Mouse (Mus musculus) CH12.LX (cell line): Measurements from ENCODE around the gene Cwc25. TPM values are rescaled to one million over a fixed set of nuclear protein-coding genes. Genes with fewer than 3 reads are reported as not detected.

Experiments
- DNase-seq: peaks from one replicate; pipeline ENCODE4 v3.0.0-alpha.2; 2013; ENCODE audit errors: extremely low read depth
- H3K27ac ChIP-seq: 2 replicates; pipeline ENCODE4 v1.5.1; 2012; ENCODE audit warnings: low read depth, mild to moderate bottlenecking, control low read depth, moderate library complexity; ENCODE audit not compliant: insufficient read depth
- H3K27me3 ChIP-seq: replicated peaks from 2 replicates; pipeline ENCODE3; 2012; ENCODE audit warnings: inconsistent platforms
- H3K36me3 ChIP-seq, 2 experiments: replicated peaks in 1 of 2; 2 replicates each; pipeline versions ENCODE3 to v1.6.1; 2012; ENCODE audit warnings: inconsistent platforms in 1 of 2, low read length in 1 of 2, mild to moderate bottlenecking in 1 of 2, mixed read lengths in 1 of 2, moderate library complexity in 1 of 2; ENCODE audit not compliant: control insufficient read depth in 1 of 2, insufficient read depth in 1 of 2
- H3K4me1 ChIP-seq, 2 experiments: 2 replicates each; pipeline ENCODE4 v1.6.1; 2012; ENCODE audit warnings: inconsistent platforms in 1 of 2, moderate library complexity in 1 of 2; ENCODE audit not compliant: insufficient read depth in 2 of 2, control insufficient read depth in 1 of 2
- H3K4me2 ChIP-seq: 2 replicates; pipeline ENCODE4 v1.6.1; 2012; ENCODE audit warnings: low read depth, mild to moderate bottlenecking, control low read depth; ENCODE audit not compliant: poor library complexity, insufficient read depth, severe bottlenecking
- H3K4me3 ChIP-seq, 3 experiments: fragments of 150-350 bp in 1 of 3; sonication (generic) in 1 of 3; replicated peaks in 1 of 3; 2 replicates each; pipeline versions ENCODE3 to v1.5.1; 2011 to 2012; ENCODE audit warnings: low read depth in 2 of 3, low read length in 2 of 3, mild to moderate bottlenecking in 2 of 3, moderate library complexity in 2 of 3, control low read depth in 1 of 3, improper control_type of control experiment in 1 of 3, inconsistent platforms in 1 of 3, mixed read lengths in 1 of 3; ENCODE audit not compliant: poor library complexity in 1 of 3
- H3K79me2 ChIP-seq: replicated peaks from 2 replicates; pipeline ENCODE4 v1.6.1; 2012; ENCODE audit warnings: mild to moderate bottlenecking, moderate library complexity; ENCODE audit not compliant: control insufficient read depth, poor library complexity, insufficient read depth, severe bottlenecking; ENCODE audit errors: extremely low read depth
- H3K9ac ChIP-seq: 2 replicates; pipeline ENCODE4 v1.6.1; 2012; ENCODE audit warnings: low read depth, mild to moderate bottlenecking, control low read depth, moderate library complexity; ENCODE audit not compliant: insufficient read depth
- H3K9me3 ChIP-seq: replicated peaks from 2 replicates; pipeline ENCODE3; 2012; ENCODE audit warnings: low read length, inconsistent platforms, mixed read lengths
- BHLHE40 ChIP-seq: IDR thresholded peaks from 2 replicates; pipeline ENCODE4 v1.6.1; 2011; ENCODE audit warnings: mild to moderate bottlenecking, low read depth, low read length, improper control_type of control experiment
- CHD1 ChIP-seq: IDR thresholded peaks from 2 replicates; pipeline ENCODE4 v1.6.1; 2012; ENCODE audit warnings: low read depth, low read length, improper control_type of control experiment, inconsistent platforms
- CHD2 ChIP-seq: IDR thresholded peaks from 2 replicates; pipeline ENCODE4 v1.6.1; 2011; ENCODE audit warnings: low read length, improper control_type of control experiment
- E2F4 ChIP-seq: IDR thresholded peaks from 2 replicates; pipeline ENCODE4 v1.6.1; 2011; ENCODE audit warnings: low read depth, low read length, improper control_type of control experiment; ENCODE audit not compliant: insufficient replicate concordance
- EP300 ChIP-seq: IDR thresholded peaks from 2 replicates; pipeline ENCODE4 v1.6.1; 2011; ENCODE audit warnings: low read length, improper control_type of control experiment
- JUND ChIP-seq: conservative IDR thresholded peaks from 2 replicates; pipeline ENCODE4 v1.6.1; 2011; ENCODE audit warnings: low read depth, low read length, improper control_type of control experiment
- KAT2A ChIP-seq: IDR thresholded peaks from 2 replicates; pipeline ENCODE4 v1.6.1; 2012; ENCODE audit warnings: low read length, improper control_type of control experiment, inconsistent platforms; ENCODE audit not compliant: insufficient replicate concordance
- MAFK ChIP-seq: IDR thresholded peaks from 2 replicates; pipeline ENCODE4 v1.6.1; 2011; ENCODE audit warnings: low read length, improper control_type of control experiment; ENCODE audit not compliant: insufficient replicate concordance
- MAX ChIP-seq: IDR thresholded peaks from 2 replicates; pipeline ENCODE4 v1.6.1; 2011; ENCODE audit warnings: low read length, improper control_type of control experiment
- MXI1 ChIP-seq: IDR thresholded peaks from 2 replicates; pipeline ENCODE4 v1.6.1; 2011; ENCODE audit warnings: mild to moderate bottlenecking, low read depth, low read length, improper control_type of control experiment
- MYC ChIP-seq: IDR thresholded peaks from 2 replicates; pipeline ENCODE4 v1.6.1; 2011; ENCODE audit warnings: low read depth, mild to moderate bottlenecking, improper control_type of control experiment, low read length
- NELFE ChIP-seq: IDR thresholded peaks from 2 replicates; pipeline ENCODE4 v1.6.1; 2011; ENCODE audit warnings: low read depth, low read length, improper control_type of control experiment
- PAX5 ChIP-seq: IDR thresholded peaks from 2 replicates; pipeline ENCODE4 v1.6.1; 2012; ENCODE audit warnings: low read length, inconsistent platforms, mixed read lengths
- POLR2A ChIP-seq: IDR thresholded peaks from 2 replicates; pipeline ENCODE4 v1.6.1; 2011; ENCODE audit warnings: low read depth, mild to moderate bottlenecking, improper control_type of control experiment, low read length
- SIN3A ChIP-seq: IDR thresholded peaks from 2 replicates; pipeline ENCODE4 v1.6.1; 2012; ENCODE audit warnings: low read length, improper control_type of control experiment, inconsistent platforms
- SMC3 ChIP-seq: IDR thresholded peaks from 2 replicates; pipeline ENCODE4 v1.6.1; 2011; ENCODE audit warnings: low read depth, low read length, improper control_type of control experiment
- TBP ChIP-seq: conservative IDR thresholded peaks from 2 replicates; pipeline ENCODE4 v1.6.1; 2011; ENCODE audit warnings: low read depth, low read length, improper control_type of control experiment
- USF2 ChIP-seq: conservative IDR thresholded peaks from 2 replicates; pipeline ENCODE4 v1.6.1; 2011; ENCODE audit warnings: low read depth, low read length, improper control_type of control experiment
- dilution Hi-C: fragments of 300-500 bp; cut with MboI; formaldehyde crosslinking; loops from 2 replicates; pipeline ENCODE4 v1.14.3; 2020; ENCODE audit warnings: low sequenced_read_pairs; ENCODE audit not compliant: extremely low pct_unique_long_range_greater_than_20kb, extremely low pct_ligation_motif_present
- in situ Hi-C: fragments of 300-500 bp; cut with MboI; formaldehyde crosslinking; loops from 3 replicates; pipeline ENCODE4 v1.14.3; 2019; ENCODE audit warnings: low sequenced_read_pairs, low pct_ligation_motif_present, low pct_unique_long_range_greater_than_20kb, mixed read lengths
- polyA plus RNA-seq: library from polyadenylated mRNA; unstranded; fragments of >175 nt; gene quantifications from 2 replicates; pipeline ENCODE4 v1.2.1, GENCODE M21; 2012; ENCODE audit warnings: low read depth; ENCODE audit not compliant: insufficient read length
- total RNA-seq, 2 experiments: library from RNA; depleted of rRNA; stranded (reverse); fragments of 300-350 nt in 1 of 2; fragments of >200 nt in 1 of 2; gene quantifications; 2 replicates each; pipeline ENCODE4 v1.2.3; 2012 to 2014

The Cwc25 gene
- total and polyA plus RNA-seq, 3 experiments: 16.7 to 21.5 (median 19.6) TPM

DNA sequence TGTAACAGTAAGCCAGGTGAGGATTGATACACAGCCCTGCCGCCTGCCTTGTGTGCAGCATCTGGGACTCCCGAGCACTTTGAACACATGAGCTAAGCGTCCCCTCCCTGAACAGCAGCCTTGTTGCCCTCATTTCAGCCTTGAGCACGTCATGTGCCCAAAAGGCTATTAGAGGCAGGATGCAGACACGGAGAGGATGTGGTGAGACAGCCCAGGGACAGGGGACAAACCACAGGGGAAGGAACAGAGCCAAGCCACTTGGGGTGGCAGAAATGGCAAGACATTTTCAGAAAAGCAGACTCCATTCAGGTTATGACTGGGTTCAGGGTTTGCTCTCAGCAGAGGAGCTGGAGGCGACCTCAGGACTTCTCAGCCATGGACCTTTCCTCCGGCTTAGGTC lies 38.0 kb downstream of the Cwc25 start:
- TF ChIP-seq USF2 (no peak), MXI1 (no peak), CHD2 (no peak), BHLHE40 (no peak), PAX5 (no peak), MYC (no peak), KAT2A (no peak), MAFK (no peak), SIN3A (no peak), E2F4 (no peak), POLR2A (no peak), EP300 (no peak), NELFE (no peak), SMC3 (no peak), JUND (no peak), MAX (no peak)
- Histone ChIP-seq H3K79me2 (no peaks in the 10 kb centered on the region), H3K27me3 (no peaks in the 10 kb centered on the region), H3K4me1 (peaks cover 0 to 9% of the 10 kb centered on the region in 2 experiments; a peak in 1 of 4 replicates), H3K9me3 (no peaks in the 10 kb centered on the region), H3K9ac (no peak overlapping the region), H3K4me3 (no peak overlapping the region), H3K27ac (no peak overlapping the region), H3K4me2 (no peak overlapping the region), H3K36me3 (peaks cover 71 to 94% of the 10 kb centered on the region in 2 experiments)
- DNase-seq: no peak
- dilution Hi-C loops: no loop called here
- in situ Hi-C loops: no loop called here

GRCm38 (mm10) chr11:97723709-97724108 lies 42.6 kb downstream of the Cwc25 start:
- H3K27me3 ChIP-seq: no peaks in the 10 kb centered on the region
- TF ChIP-seq MXI1 (no peak), EP300 (no peak), TBP (no peak), MYC (no peak), CHD1 (no peak), E2F4 (no peak)
- H3K79me2 ChIP-seq: no peaks in the 10 kb centered on the region
- H3K9me3 ChIP-seq: peaks cover 16% of the 10 kb centered on the region
- H3K27ac ChIP-seq: no peak overlapping the region
- H3K36me3 ChIP-seq: peaks cover 84 to 93% of the 10 kb centered on the region in 2 experiments
- in situ Hi-C loops: no loop called here
- no peak overlapping the region for H3K4me2 ChIP-seq
- peaks cover 5 to 25% of the 10 kb centered on the region in 2 experiments for H3K4me1 ChIP-seq
- no peak for DNase-seq
- H3K9ac ChIP-seq: no peak overlapping the region
- dilution Hi-C loops: no loop called here
- H3K4me3 ChIP-seq: no peak overlapping the region
